Mouse (Mus musculus) olfactory bulb, adult 2 months (tissue): Measurements from ENCODE around the gene Evi2.

ENCODE experiments used
- CTCF ChIP-seq: fragments of 200-500 bp; IDR thresholded peaks from 2 replicates; pipeline ENCODE4 v1.5.1; 2012; ENCODE audit warnings: low read depth, mild to moderate bottlenecking, low read length, moderate library complexity; ENCODE audit not compliant: insufficient read depth
- POLR2A ChIP-seq: fragments of 200-500 bp; IDR thresholded peaks from 2 replicates; pipeline ENCODE4 v1.6.1; 2012; ENCODE audit warnings: mild to moderate bottlenecking, low read depth, low read length, moderate library complexity; ENCODE audit not compliant: insufficient read depth

- no peak for TF ChIP-seq CTCF
- no peak for TF ChIP-seq POLR2A
Measured at GRCm38 (mm10) chr11:79502917-79503316, 27.5 kb downstream of the Evi2 start.
